Mouse (Mus musculus) spleen, postnatal 14 days (tissue): Measurements from ENCODE around the gene Rbp1.

Source experiments
- DNase-seq, 2 experiments: peaks; one replicate each; pipeline ENCODE4 v3.0.0; 2021 to 2022; ENCODE audit warnings: low spot score in 2 of 2

Gene Rbp1

GRCm38 (mm10) chr9:98422656-98423055 lies at the start of gene Rbp1:
Rbp1 (plus strand) TSS chr9:98422961.
- DNase-seq = no peak

GRCm38 (mm10) chr9:98373358-98373757 lies 49.4 kb upstream of the Rbp1 start:
- DNase-seq = no peak

- DNase-seq = no peak
These were observed 47.9 kb upstream of the Rbp1 start for GRCm38 (mm10) chr9:98374897-98375296.

- no peak for DNase-seq
These were observed 47.2 kb upstream of the Rbp1 start for GRCm38 (mm10) chr9:98375329-98376170.

- DNase-seq = no peak
These were observed 43.0 kb upstream of the Rbp1 start for GRCm38 (mm10) chr9:98379736-98380135.

- DNase-seq = no peak
These were observed 42.2 kb upstream of the Rbp1 start for GRCm38 (mm10) chr9:98380593-98380992.

GRCm38 (mm10) chr9:98387741-98388632 lies 34.8 kb upstream of the Rbp1 start:
- DNase-seq = no peak

- no peak for DNase-seq
These were observed 34.2 kb upstream of the Rbp1 start for GRCm38 (mm10) chr9:98388633-98388965.

GRCm38 (mm10) chr9:98393496-98393895 lies 29.3 kb upstream of the Rbp1 start:
- DNase-seq = no peak

GRCm38 (mm10) chr9:98397211-98397610 lies 25.6 kb upstream of the Rbp1 start:
- DNase-seq = no peak

- DNase-seq = no peak
These were observed 24.9 kb upstream of the Rbp1 start for GRCm38 (mm10) chr9:98397866-98398265.

- no peak for DNase-seq
These were observed 22.4 kb upstream of the Rbp1 start for GRCm38 (mm10) chr9:98400185-98400894.

- no peak for DNase-seq
These were observed 21.1 kb upstream of the Rbp1 start for GRCm38 (mm10) chr9:98401611-98402010.

GRCm38 (mm10) chr9:98407771-98408170 lies 15.0 kb upstream of the Rbp1 start:
- no peak for DNase-seq

- peak; percentile 23 to 56 for DNase-seq
These were observed 13.6 kb upstream of the Rbp1 start for GRCm38 (mm10) chr9:98409137-98409536.

- DNase-seq = no peak
These were observed 7.3 kb upstream of the Rbp1 start for GRCm38 (mm10) chr9:98415427-98415826.

GRCm38 (mm10) chr9:98417919-98418318 lies 4.8 kb upstream of the Rbp1 start:
- no peak for DNase-seq

GRCm38 (mm10) chr9:98418346-98418745 lies 4.4 kb upstream of the Rbp1 start:
- DNase-seq = no peak

- no peak for DNase-seq
These were observed 2.1 kb upstream of the Rbp1 start for GRCm38 (mm10) chr9:98420666-98421065.

- DNase-seq = no peak
These were observed 858 bp upstream of the Rbp1 start for GRCm38 (mm10) chr9:98421903-98422302.

GRCm38 (mm10) chr9:98423691-98424090 lies 930 bp downstream of the Rbp1 start:
- no peak for DNase-seq

GRCm38 (mm10) chr9:98424291-98424690 lies 1.5 kb downstream of the Rbp1 start:
- DNase-seq = no peak
